Mouse (Mus musculus) ES-E14 (cell line): ENCODE measurements around the gene Dpp4.

Experiments
- CHD2 ChIP-seq: IDR thresholded peaks from 2 replicates; pipeline ENCODE4 v1.6.1; 2014; ENCODE audit warnings: mild to moderate bottlenecking, low read depth, low read length, inconsistent platforms
- HCFC1 ChIP-seq: IDR thresholded peaks from 2 replicates; pipeline ENCODE4 v1.6.1; 2012; ENCODE audit warnings: low read length, inconsistent platforms, borderline replicate concordance; ENCODE audit not compliant: insufficient read depth
- MAFK ChIP-seq: IDR thresholded peaks from 2 replicates; pipeline ENCODE4 v1.6.1; 2014; ENCODE audit warnings: mild to moderate bottlenecking, low read depth, low read length, inconsistent platforms; ENCODE audit not compliant: insufficient read depth
- ZC3H11A ChIP-seq: IDR thresholded peaks from 2 replicates; pipeline ENCODE4 v1.6.1; 2012; ENCODE audit warnings: low read depth, mild to moderate bottlenecking, inconsistent platforms, low read length, borderline replicate concordance
- ZNF384 ChIP-seq: IDR thresholded peaks from 2 replicates; pipeline ENCODE4 v1.6.1; 2012; ENCODE audit warnings: low read depth, low read length, inconsistent platforms

GRCm38 (mm10) chr2:62458070-62458469, 46.0 kb upstream of the Dpp4 start:
- TF ChIP-seq ZNF384, result peak; percentile 89
- TF ChIP-seq ZC3H11A, result peak; percentile 78
- TF ChIP-seq MAFK, result no peak
- no peak for TF ChIP-seq HCFC1
- no peak for TF ChIP-seq CHD2
